Mouse (Mus musculus) limb, embryonic 13.5 days (tissue): ENCODE measurements around the gene Grcc10. TPM values are rescaled to one million over a fixed set of nuclear protein-coding genes. Genes with fewer than 3 reads are reported as not detected.

Experiments used
- ATAC-seq: fragments of 200-750 bp; cut with Nextera tagmentation; 2 replicates; pipeline ENCODE4 v1.8.0; 2017; ENCODE audit warnings: low read depth, moderate number of reproducible peaks, moderate TSS enrichment; ENCODE audit not compliant: low FRiP score
- H3K27ac ChIP-seq: fragments of 300-500 bp; sonication (generic); 2 replicates; pipeline ENCODE4 v1.5.1; 2015; ENCODE audit warnings: inconsistent platforms, mild to moderate bottlenecking, moderate library complexity
- H3K27me3 ChIP-seq: fragments of 300-500 bp; sonication (generic); 2 replicates; pipeline ENCODE4 v1.6.1; 2015; ENCODE audit warnings: mild to moderate bottlenecking, inconsistent platforms
- H3K36me3 ChIP-seq: fragments of 300-500 bp; sonication (generic); 2 replicates; pipeline ENCODE4 v1.6.1; 2015; ENCODE audit warnings: inconsistent platforms, mild to moderate bottlenecking, moderate library complexity
- H3K4me1 ChIP-seq: fragments of 300-500 bp; sonication (generic); 2 replicates; pipeline ENCODE4 v1.6.1; 2015; ENCODE audit warnings: inconsistent platforms
- H3K4me2 ChIP-seq: fragments of 300-500 bp; sonication (generic); replicated peaks from 2 replicates; pipeline ENCODE4 v1.6.1; 2015; ENCODE audit warnings: inconsistent platforms, mild to moderate bottlenecking, moderate library complexity
- H3K4me3 ChIP-seq: fragments of 300-500 bp; sonication (generic); 2 replicates; pipeline ENCODE4 v1.5.1; 2015; ENCODE audit warnings: moderate library complexity, mild to moderate bottlenecking, inconsistent platforms
- H3K9ac ChIP-seq: fragments of 300-500 bp; sonication (generic); 2 replicates; pipeline ENCODE4 v1.6.1; 2015; ENCODE audit warnings: mild to moderate bottlenecking, inconsistent platforms
- H3K9me3 ChIP-seq: fragments of 300-500 bp; sonication (generic); 2 replicates; pipeline ENCODE4 v1.6.1; 2016; ENCODE audit warnings: inconsistent platforms
- WGBS: fragments of 180-500 bp; shearing (Covaris S2); methylation state at CpG from one replicate; pipeline ENCODE4 v1.1.7; 2015; 5-methylcytosine and 5-hydroxymethylcytosine counted together
- microRNA counts: library from miRNA; unstranded; fragments of <30 nt; microRNA quantifications from one replicate; lab custom pipeline; 2016
- microRNA-seq: library from miRNA; unstranded; fragments of <30 nt; microRNA quantifications from one replicate; pipeline ENCODE4, GENCODE M21; 2016
- polyA plus RNA-seq: library from polyadenylated mRNA; unstranded; fragments of >200 nt; fragmentation: Nextera tagmentation; extraction: Ambion mirVana; gene quantifications from 2 replicates; pipeline ENCODE4 v1.2.1, GENCODE M21; 2015

Grcc10 gene
- polyA plus RNA-seq, 1 experiment from 2014 or later = 480 TPM

DNA sequence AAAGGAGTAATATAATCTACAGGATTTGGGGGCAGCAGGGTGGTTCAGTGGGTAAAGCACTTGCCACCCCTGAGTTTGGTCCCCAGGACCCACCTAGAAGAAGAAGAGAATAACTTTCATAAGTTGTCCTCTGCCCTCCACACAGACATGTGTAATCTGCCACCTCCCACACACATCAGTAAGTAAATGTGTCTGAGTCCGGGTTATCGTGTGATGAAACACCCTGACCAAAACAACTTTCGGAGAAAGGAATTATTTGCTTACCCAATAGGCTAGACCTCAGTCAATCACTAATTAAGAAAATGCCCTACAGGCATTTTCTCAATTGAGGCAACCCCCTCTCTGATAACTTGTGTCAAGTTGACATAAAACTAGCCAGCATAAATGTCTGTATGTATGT, 50.7 kb downstream of the Grcc10 start:
- no peak overlapping the region for H3K4me2 ChIP-seq
- peaks cover 16% of the 10 kb centered on the region; the same call in 1 of the 2 replicates for H3K4me1 ChIP-seq
- H3K9me3 ChIP-seq = no peaks in the 10 kb centered on the region
- H3K9ac ChIP-seq = no peak overlapping the region
- no peak for ATAC-seq
- H3K27ac ChIP-seq = no peak overlapping the region
- H3K36me3 ChIP-seq = 0 out of 2 replicates have a peak, but pooled peaks cover under 1% of the 10 kb centered on the region
- H3K27me3 ChIP-seq = no peaks in the 10 kb centered on the region
- H3K4me3 ChIP-seq = no peak overlapping the region
- 88% methylated on average over 3 of the region's 3 CpGs for WGBS

MicroRNAs within 50 kb of the gene (microRNA counts, 519-probe panel; counts per million panel counts)
- microRNA mmu-miR-141 (lab: Ali Mortazavi, UCI) (2,562 counts per million, percentile 37 among the panel's probes with 10 or more counts), microRNA mmu-miR-200c (lab: Ali Mortazavi, UCI) (3,414 counts per million, percentile 60 among the panel's probes with 10 or more counts)

Small RNA genes lying within 50 kb of the gene (microRNA-seq; reads per million reads assigned to microRNA genes)
- 263 reads per million, percentile 64 among the genes with 10 or more reads in this experiment for gene Mir141
- gene Mir200c = 1,690 reads per million, percentile 80 among the genes with 10 or more reads in this experiment

Other genes starting within 250 kb of the Grcc10 start
- gene C1rl, start 248.3 kb downstream of the Grcc10 start, polyA plus RNA-seq = 0.60 and 0.72 TPM in 2 replicates
- 0.80 and 1.3 TPM in 2 replicates for gene C1ra, start 229.0 kb downstream of the Grcc10 start, polyA plus RNA-seq
- gene C1s1, start 199.0 kb downstream of the Grcc10 start, polyA plus RNA-seq = 1.8 and 1.9 TPM in 2 replicates
- gene C1rb, start 171.1 kb downstream of the Grcc10 start, polyA plus RNA-seq = not detected in 2 replicates
- 0.24 TPM in 1 of 2 replicates, not detected in the other for gene C1s2, start 105.3 kb downstream of the Grcc10 start, polyA plus RNA-seq
- gene Lpcat3, start 78.3 kb downstream of the Grcc10 start, polyA plus RNA-seq = 56.4 and 57.0 TPM in 2 replicates
- 190 and 201 TPM in 2 replicates for gene Emg1, start 29.2 kb downstream of the Grcc10 start, polyA plus RNA-seq
- gene Phb2, start 29.0 kb downstream of the Grcc10 start, polyA plus RNA-seq = 324 and 325 TPM in 2 replicates
- 9.0 and 10.9 TPM in 2 replicates for gene Ptpn6, start 2.7 kb downstream of the Grcc10 start, polyA plus RNA-seq
- gene Gm45234, start 14.6 kb upstream of the Grcc10 start, polyA plus RNA-seq = 0.11 TPM in 1 of 2 replicates, not detected in the other
- gene Atn1, start 15.2 kb upstream of the Grcc10 start, polyA plus RNA-seq = 19.6 and 20.0 TPM in 2 replicates
- 7.2 and 7.7 TPM in 2 replicates for gene Eno2, start 28.3 kb upstream of the Grcc10 start, polyA plus RNA-seq
- 0.59 and 0.86 TPM in 2 replicates for gene Lrrc23, start 38.4 kb upstream of the Grcc10 start, polyA plus RNA-seq
- 10.4 and 12.3 TPM in 2 replicates for gene Spsb2, start 67.3 kb upstream of the Grcc10 start, polyA plus RNA-seq
- gene Tpi1, start 72.9 kb upstream of the Grcc10 start, polyA plus RNA-seq = 782 and 803 TPM in 2 replicates
- gene Usp5, start 88.1 kb upstream of the Grcc10 start, polyA plus RNA-seq = 165 and 177 TPM in 2 replicates
- gene Cdca3, start 88.2 kb upstream of the Grcc10 start, polyA plus RNA-seq = 166 and 172 TPM in 2 replicates
- gene Gnb3, start 98.9 kb upstream of the Grcc10 start, polyA plus RNA-seq = 1.0 and 1.3 TPM in 2 replicates
- gene P3h3, start 116.4 kb upstream of the Grcc10 start, polyA plus RNA-seq = 60.4 and 61.2 TPM in 2 replicates
- gene Gpr162, start 122.6 kb upstream of the Grcc10 start, polyA plus RNA-seq = 2.9 and 3.5 TPM in 2 replicates
- gene Cd4, start 146.8 kb upstream of the Grcc10 start, polyA plus RNA-seq = 0.04 and 0.15 TPM in 2 replicates
- 1.7 and 3.1 TPM in 2 replicates for gene Lag3, start 170.3 kb upstream of the Grcc10 start, polyA plus RNA-seq
- 303 and 321 TPM in 2 replicates for gene Ptms, start 178.7 kb upstream of the Grcc10 start, polyA plus RNA-seq
- 354 and 355 TPM in 2 replicates for gene Mlf2, start 190.0 kb upstream of the Grcc10 start, polyA plus RNA-seq
- gene Cops7a, start 224.2 kb upstream of the Grcc10 start, polyA plus RNA-seq = 128 and 133 TPM in 2 replicates